18 mouse cellular contexts compared by ENCODE assay signal in genomic region chr13:112409331-112409730, GRCm38 (mm10).
"Had no signal": no experiment of that assay in that cellular context is flagged by ENCODE, and none has a peak within 500 bp of the region (broad histone marks: within the 10 kb centered on the region; RNA-seq: fewer than 3 reads in every experiment).

No protein-coding gene starts in this region.

- H3K9ac ChIP-seq: lung, embryonic 14.5 days; midbrain, embryonic 13.5 days; midbrain, embryonic 15.5 days; neural tube, embryonic 13.5 days; neural tube, embryonic 15.5 days had no signal

- H3K36me3 ChIP-seq: midbrain, embryonic 10.5 days; midbrain, embryonic 13.5 days; midbrain, embryonic 15.5 days; neural tube, embryonic 13.5 days; neural tube, embryonic 15.5 days had no signal

- H3K27ac ChIP-seq: midbrain, embryonic 10.5 days; midbrain, embryonic 13.5 days; midbrain, embryonic 15.5 days; neural tube, embryonic 13.5 days; neural tube, embryonic 15.5 days had no signal

- H3K4me3 ChIP-seq: midbrain, embryonic 10.5 days; midbrain, embryonic 13.5 days; midbrain, embryonic 15.5 days; myocyte; neural tube, embryonic 13.5 days; neural tube, embryonic 15.5 days had no signal

- H3K9me3 ChIP-seq: midbrain, embryonic 10.5 days; midbrain, embryonic 13.5 days; midbrain, embryonic 15.5 days; neural tube, embryonic 13.5 days; neural tube, embryonic 15.5 days had no signal

- DNase-seq: lung, adult 18-20 months; lung, embryonic 14.5 days; lung, postnatal 10 days; lung, postnatal 4 days; retina, postnatal 1 day; right cerebral cortex, adult 18-20 months; right cerebral cortex, postnatal 25 days; right cerebral cortex, postnatal 4 days; spleen, adult 18-20 months; thymus, adult 18-20 months; thymus, postnatal 14 days; thymus, postnatal 36 days had no signal

- H3K4me1 ChIP-seq: midbrain, embryonic 10.5 days; midbrain, embryonic 13.5 days; midbrain, embryonic 15.5 days; neural tube, embryonic 13.5 days; neural tube, embryonic 15.5 days had no signal
